Mouse (Mus musculus) limb, embryonic 12.5 days (tissue): ENCODE measurements around the gene Hist2h2be. TPM values are rescaled to one million over a fixed set of nuclear protein-coding genes. Genes with fewer than 3 reads are reported as not detected.
"Not testable (repeated sequence)": the region's sequence is repeated elsewhere in the genome, so short reads cannot be mapped to it uniquely, and the experiment has no call there.

ENCODE experiments used
- ATAC-seq: fragments of 200-750 bp; cut with Nextera tagmentation; 2 replicates; pipeline ENCODE4 v1.8.0; 2017; ENCODE audit warnings: low read depth, moderate TSS enrichment; ENCODE audit not compliant: insufficient number of reproducible peaks, insufficient read depth, low FRiP score, low TSS enrichment
- H3K27ac ChIP-seq: fragments of 300-500 bp; sonication (generic); 2 replicates; pipeline ENCODE4 v1.5.1; 2016; ENCODE audit warnings: mild to moderate bottlenecking, moderate library complexity
- H3K27me3 ChIP-seq: fragments of 300-500 bp; sonication (generic); 2 replicates; pipeline ENCODE4 v1.6.1; 2016; ENCODE audit warnings: mild to moderate bottlenecking, moderate library complexity
- H3K36me3 ChIP-seq: fragments of 300-500 bp; sonication (generic); 2 replicates; pipeline ENCODE4 v1.6.1; 2016; ENCODE audit warnings: mild to moderate bottlenecking, moderate library complexity
- H3K4me1 ChIP-seq: fragments of 300-500 bp; sonication (generic); replicated peaks from 2 replicates; pipeline ENCODE4 v1.6.1; 2016
- H3K4me2 ChIP-seq: fragments of 300-500 bp; sonication (generic); 2 replicates; pipeline ENCODE4 v1.6.1; 2016; ENCODE audit warnings: mild to moderate bottlenecking, moderate library complexity
- H3K4me3 ChIP-seq: fragments of 300-500 bp; sonication (generic); replicated peaks from 2 replicates; pipeline ENCODE4 v1.5.1; 2016; ENCODE audit warnings: mild to moderate bottlenecking
- H3K9ac ChIP-seq: fragments of 300-500 bp; sonication (generic); replicated peaks from 2 replicates; pipeline ENCODE4 v1.6.1; 2016; ENCODE audit warnings: mild to moderate bottlenecking, moderate library complexity
- H3K9me3 ChIP-seq: fragments of 300-500 bp; sonication (generic); 2 replicates; pipeline ENCODE4 v1.6.1; 2016; ENCODE audit warnings: mild to moderate bottlenecking, moderate library complexity
- WGBS: fragments of 180-500 bp; shearing (Covaris S2); methylation state at CpG from one replicate; pipeline ENCODE4 v1.1.7; 2016; 5-methylcytosine and 5-hydroxymethylcytosine counted together
- polyA plus RNA-seq: library from polyadenylated mRNA; unstranded; fragments of >200 nt; fragmentation: Nextera tagmentation; extraction: Ambion mirVana; gene quantifications from 2 replicates; pipeline ENCODE4 v1.2.1, GENCODE M21; 2016

Hist2h2be gene
- polyA plus RNA-seq, 1 experiment from 2014 or later, result 10.4 TPM

- H3K4me3 ChIP-seq, result peak overlapping the region; percentile 60
- H3K9me3 ChIP-seq, result no peaks in the 10 kb centered on the region
- H3K9ac ChIP-seq, result peak overlapping the region; percentile 44; the same call in 1 of the 2 replicates
- ATAC-seq, result no peak
- H3K4me1 ChIP-seq, result peaks cover 26% of the 10 kb centered on the region
- no peaks in the 10 kb centered on the region for H3K27me3 ChIP-seq
- peak overlapping the region; percentile 84 for H3K4me2 ChIP-seq
- H3K27ac ChIP-seq, result no peak overlapping the region
- 29% methylated on average over 12 of the region's 12 CpGs for WGBS
- peaks cover 24% of the 10 kb centered on the region for H3K36me3 ChIP-seq
These were observed 39.2 kb upstream of the Hist2h2be start for GRCm38 (mm10) chr3:96181510-96182381.

- Histone ChIP-seq H3K4me3 (peak overlapping the region; percentile 60; the same call in 1 of the 2 replicates), H3K27me3 (no peaks in the 10 kb centered on the region), H3K4me2 (peak overlapping the region; percentile 84), H3K27ac (no peak overlapping the region), H3K9ac (0 out of 2 replicates have a peak overlapping the region, but pooled peaks have one; percentile 44), H3K9me3 (no peaks in the 10 kb centered on the region), H3K36me3 (peaks cover 20% of the 10 kb centered on the region), H3K4me1 (peaks cover 26% of the 10 kb centered on the region)
- ATAC-seq, result no peak
- WGBS, result 14% methylated on average over 4 of the region's 4 CpGs
These were observed 38.5 kb upstream of the Hist2h2be start for GRCm38 (mm10) chr3:96182382-96182776.

GRCm38 (mm10) chr3:96192977-96193376 is 27.9 kb upstream of the Hist2h2be start:
- no peak for ATAC-seq
- H3K27me3 ChIP-seq, result 0 out of 2 replicates have a peak, but pooled peaks cover 3% of the 10 kb centered on the region
- H3K4me1 ChIP-seq, result peaks cover 9% of the 10 kb centered on the region
- no peak overlapping the region for H3K27ac ChIP-seq
- no peaks in the 10 kb centered on the region for H3K9me3 ChIP-seq
- WGBS, result 44% methylated on average over 12 of the region's 12 CpGs
- H3K9ac ChIP-seq, result no peak overlapping the region
- no peak overlapping the region for H3K4me2 ChIP-seq
- H3K4me3 ChIP-seq, result no peak overlapping the region
- H3K36me3 ChIP-seq, result peaks cover 7% of the 10 kb centered on the region; the same call in 1 of the 2 replicates

- ATAC-seq, result no peak
- 86% methylated on average over 10 of the region's 10 CpGs for WGBS
These were observed 26.0 kb upstream of the Hist2h2be start for GRCm38 (mm10) chr3:96194966-96195365.

GRCm38 (mm10) chr3:96195616-96196313 is 25.2 kb upstream of the Hist2h2be start:
- 91% methylated on average over 11 of the region's 11 CpGs for WGBS

More at GRCm38 (mm10) chr3:96194966-96195365, 26.0 kb upstream of the Hist2h2be start:
- H3K4me3 ChIP-seq, result no peak overlapping the region
- H3K36me3 ChIP-seq, result peaks cover 7% of the 10 kb centered on the region; the same call in 1 of the 2 replicates
- H3K9ac ChIP-seq, result no peak overlapping the region
- H3K4me1 ChIP-seq, result peaks cover 11% of the 10 kb centered on the region
- no peaks in the 10 kb centered on the region for H3K9me3 ChIP-seq
- 0 out of 2 replicates have a peak, but pooled peaks cover 3% of the 10 kb centered on the region for H3K27me3 ChIP-seq
- H3K4me2 ChIP-seq, result no peak overlapping the region
- no peak overlapping the region for H3K27ac ChIP-seq

GRCm38 (mm10) chr3:96196437-96197128 is 24.3 kb upstream of the Hist2h2be start:
- Histone ChIP-seq H3K4me2 (peak overlapping the region; percentile 91), H3K36me3 (peaks cover 4% of the 10 kb centered on the region; the same call in 1 of the 2 replicates), H3K9me3 (no peaks in the 10 kb centered on the region), H3K4me1 (peaks cover 11% of the 10 kb centered on the region), H3K9ac (peak overlapping the region; percentile 87), H3K27me3 (0 out of 2 replicates have a peak, but pooled peaks cover 3% of the 10 kb centered on the region), H3K27ac (peak overlapping the region; percentile 98), H3K4me3 (peak overlapping the region; percentile 66)
- 17% methylated on average over 27 of the region's 27 CpGs for WGBS
- no peak; the same call in 1 of the 2 replicates for ATAC-seq

More at GRCm38 (mm10) chr3:96195616-96196313, 25.2 kb upstream of the Hist2h2be start:
- H3K4me2 ChIP-seq, result peak overlapping the region; percentile 91
- ATAC-seq, result no peak
- H3K4me1 ChIP-seq, result peaks cover 11% of the 10 kb centered on the region
- H3K27ac ChIP-seq, result no peak overlapping the region
- H3K27me3 ChIP-seq, result 0 out of 2 replicates have a peak, but pooled peaks cover 3% of the 10 kb centered on the region
- H3K4me3 ChIP-seq, result no peak overlapping the region; the same call in 1 of the 2 replicates
- peaks cover 4% of the 10 kb centered on the region; the same call in 1 of the 2 replicates for H3K36me3 ChIP-seq
- no peaks in the 10 kb centered on the region for H3K9me3 ChIP-seq
- no peak overlapping the region for H3K9ac ChIP-seq

- H3K4me1 ChIP-seq, result peaks cover 11% of the 10 kb centered on the region
- peak overlapping the region; percentile 91 for H3K4me2 ChIP-seq
- H3K9me3 ChIP-seq, result no peaks in the 10 kb centered on the region
- peak overlapping the region; percentile 98 for H3K27ac ChIP-seq
- peak overlapping the region; percentile 66 for H3K4me3 ChIP-seq
- under 1% methylated on average over 50 of the region's 50 CpGs for WGBS
- H3K9ac ChIP-seq, result peak overlapping the region; percentile 87
- peaks cover 4% of the 10 kb centered on the region; the same call in 1 of the 2 replicates for H3K36me3 ChIP-seq
- peak; percentile 91 for ATAC-seq
- H3K27me3 ChIP-seq, result 0 out of 2 replicates have a peak, but pooled peaks cover 3% of the 10 kb centered on the region
These were observed 23.7 kb upstream of the Hist2h2be start for GRCm38 (mm10) chr3:96197129-96197749.

- ATAC-seq, result peak; percentile 21; the same call in 1 of the 2 replicates
- 0 out of 2 replicates have a peak, but pooled peaks cover 3% of the 10 kb centered on the region for H3K27me3 ChIP-seq
- H3K4me3 ChIP-seq, result peak overlapping the region; percentile 66
- peak overlapping the region; percentile 40 for H3K9ac ChIP-seq
- H3K4me2 ChIP-seq, result peak overlapping the region; percentile 91
- peaks cover 4% of the 10 kb centered on the region; the same call in 1 of the 2 replicates for H3K36me3 ChIP-seq
- peaks cover 11% of the 10 kb centered on the region for H3K4me1 ChIP-seq
- 5% methylated on average over 6 of the region's 6 CpGs for WGBS
- H3K9me3 ChIP-seq, result no peaks in the 10 kb centered on the region
- 0 out of 2 replicates have a peak overlapping the region, but pooled peaks have one; percentile 35 for H3K27ac ChIP-seq
These were observed 22.7 kb upstream of the Hist2h2be start for GRCm38 (mm10) chr3:96198181-96198580.

- not testable (repeated sequence) for H3K4me3 ChIP-seq
- H3K4me2 ChIP-seq, result peak overlapping the region; percentile 91; the same call in 1 of the 2 replicates
These were observed 22.2 kb upstream of the Hist2h2be start for GRCm38 (mm10) chr3:96198601-96199251.

More at GRCm38 (mm10) chr3:96198601-96199251, 22.2 kb upstream of the Hist2h2be start:
- H3K9ac ChIP-seq, H3K27ac ChIP-seq, H3K27me3 ChIP-seq, H3K9me3 ChIP-seq, ATAC-seq, H3K36me3 ChIP-seq: not testable (repeated sequence)
- WGBS, result 24% methylated on average over 8 of the region's 8 CpGs
- H3K4me1 ChIP-seq, result peaks cover 11% of the 10 kb centered on the region
